Mouse (Mus musculus) naive thymus-derived CD4-positive, alpha-beta T cell, adult 2 months (primary cell): ENCODE data around the gene Usp43.

Source experiments
- DNase-seq: peaks from one replicate; pipeline ENCODE4 v3.0.0-alpha.2; 2011; ENCODE audit warnings: low read depth

The Usp43 gene

DNA sequence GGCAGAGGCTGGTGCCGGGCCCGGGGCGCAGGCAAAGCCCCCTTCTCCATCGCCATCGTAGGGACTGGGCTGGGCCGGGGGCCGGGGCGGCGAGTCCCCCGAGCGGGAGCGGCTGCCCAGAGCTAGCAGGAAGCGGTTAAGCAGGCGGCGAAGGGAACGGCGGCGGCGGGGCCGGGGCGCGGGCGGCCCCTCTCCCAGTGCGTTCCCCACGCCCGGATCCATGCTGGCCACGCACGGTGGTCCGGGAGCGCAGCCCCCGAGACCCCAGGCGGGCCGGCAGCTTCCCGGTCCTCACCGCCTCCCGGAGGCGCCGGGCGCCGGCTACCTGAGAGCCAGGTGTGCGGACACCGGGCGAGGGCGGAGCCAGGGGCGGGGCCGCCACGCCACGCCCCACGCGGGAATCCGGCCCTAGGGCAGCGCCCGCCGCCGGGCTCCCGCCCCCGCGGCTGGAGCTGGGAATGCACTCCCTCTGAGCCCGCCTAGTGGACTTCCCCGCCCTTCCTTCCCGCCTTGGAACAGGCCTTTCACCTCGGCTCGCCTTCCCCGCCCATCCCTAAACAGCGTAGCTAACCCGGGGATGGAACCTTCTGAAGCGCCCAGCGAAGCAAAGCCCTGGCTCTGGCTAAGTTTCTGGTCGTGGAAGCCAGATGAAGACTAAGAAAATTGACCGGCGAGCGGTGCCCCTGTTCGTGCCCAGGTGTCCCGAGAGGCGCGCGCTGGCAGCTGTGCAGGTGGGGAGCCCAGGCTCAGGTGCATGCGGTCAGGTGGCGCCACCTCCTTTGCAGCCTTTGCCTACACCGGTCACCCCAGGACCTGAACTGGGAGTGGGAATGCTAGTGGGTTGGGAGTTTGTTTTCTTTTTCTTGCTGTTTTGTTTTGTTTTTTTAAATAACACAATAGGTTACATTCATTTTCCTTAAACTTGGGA lies at the start of gene Usp43:
Gene Usp43, minus strand, starts transcription at position 327 of the 928 bp plus-strand sequence.
- peak; percentile 6 for DNase-seq

GRCm38 (mm10) chr11:67967831-67968230 lies 45.9 kb upstream of the Usp43 start:
- no peak for DNase-seq

DNA sequence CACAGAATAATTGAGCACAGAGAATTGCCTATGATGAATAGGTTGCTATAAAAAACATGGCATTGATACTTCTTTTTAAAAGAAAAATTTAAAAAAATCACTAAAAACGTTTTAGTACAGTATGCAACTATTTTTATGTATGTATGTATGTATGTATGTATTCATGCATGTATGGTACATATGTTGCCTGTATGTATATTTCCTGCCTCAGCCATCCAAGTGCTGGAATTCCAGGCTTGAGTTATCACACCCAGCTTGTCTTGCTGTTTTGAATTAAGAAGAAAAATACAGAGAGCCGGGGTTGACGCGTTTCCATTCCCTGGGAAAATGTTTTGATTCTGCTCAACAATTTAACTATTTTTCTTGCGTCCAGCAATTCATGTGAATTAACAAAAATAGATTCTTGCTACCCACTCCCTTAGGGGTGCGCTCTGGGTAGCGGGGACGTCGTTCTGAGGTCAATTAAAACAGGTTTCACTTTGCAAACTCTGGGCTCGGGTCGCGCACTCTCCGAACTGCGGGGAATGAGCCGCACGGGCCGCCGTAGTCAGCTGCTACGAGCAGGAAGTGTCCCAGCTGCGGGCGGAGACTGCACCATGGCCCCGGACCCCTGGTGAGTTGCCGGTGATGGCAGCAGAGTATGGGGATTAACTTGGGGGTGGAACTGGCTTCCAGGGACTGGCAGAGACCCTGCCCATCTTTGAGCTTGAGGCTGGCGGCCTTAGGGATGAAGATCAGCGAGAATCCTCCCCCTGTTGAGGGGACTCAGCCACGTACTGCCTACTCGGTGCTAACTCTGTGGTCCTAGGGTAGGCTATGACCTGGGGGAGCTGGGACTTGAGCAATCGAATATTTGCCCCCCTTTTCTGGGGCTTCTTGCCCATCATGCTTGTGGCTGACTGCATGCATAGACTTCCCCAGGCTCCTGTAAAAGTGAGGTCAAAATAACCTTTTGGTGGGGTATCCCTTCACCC lies 44.2 kb upstream of the Usp43 start, which contains the start of gene Stx8:
Gene Stx8, plus strand, starts transcription at position 289 of the 974 bp plus-strand sequence.
- DNase-seq: peak; percentile 93

DNA sequence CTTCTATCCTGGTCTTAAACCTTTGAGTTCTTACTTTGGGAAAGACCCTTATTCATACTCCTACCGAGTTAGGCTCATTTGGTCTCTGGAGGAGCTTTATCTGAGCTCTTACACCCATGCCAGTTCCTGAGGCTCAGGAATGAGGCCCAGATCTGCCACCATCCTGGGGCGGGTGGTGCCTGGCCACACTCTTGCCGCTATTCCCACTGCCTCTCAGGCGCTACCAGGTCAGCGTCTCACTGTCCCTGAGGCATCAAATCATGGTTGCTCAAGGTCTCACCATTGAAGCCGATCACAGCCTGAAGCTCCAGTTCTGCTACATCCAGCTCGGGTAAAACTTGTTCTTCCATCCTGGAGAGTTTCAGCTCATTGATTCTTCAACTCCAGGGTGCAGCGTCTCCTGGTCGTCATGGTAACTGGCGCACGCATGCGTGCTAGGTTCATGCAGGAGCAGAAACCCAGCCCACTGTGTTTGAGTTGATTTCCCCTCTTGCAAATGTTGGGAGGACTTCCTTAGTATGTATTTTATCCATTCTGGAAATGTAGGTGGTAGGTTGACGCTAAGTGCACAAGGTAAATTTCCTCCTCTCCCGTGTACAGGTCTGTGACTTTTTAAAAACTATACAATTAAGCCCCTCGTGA lies 43.4 kb upstream of the Usp43 start, which contains the start of gene Cfap52:
Gene Cfap52, minus strand, starts transcription at position 410 of the 642 bp plus-strand sequence.
- DNase-seq: peak; percentile 90

DNA sequence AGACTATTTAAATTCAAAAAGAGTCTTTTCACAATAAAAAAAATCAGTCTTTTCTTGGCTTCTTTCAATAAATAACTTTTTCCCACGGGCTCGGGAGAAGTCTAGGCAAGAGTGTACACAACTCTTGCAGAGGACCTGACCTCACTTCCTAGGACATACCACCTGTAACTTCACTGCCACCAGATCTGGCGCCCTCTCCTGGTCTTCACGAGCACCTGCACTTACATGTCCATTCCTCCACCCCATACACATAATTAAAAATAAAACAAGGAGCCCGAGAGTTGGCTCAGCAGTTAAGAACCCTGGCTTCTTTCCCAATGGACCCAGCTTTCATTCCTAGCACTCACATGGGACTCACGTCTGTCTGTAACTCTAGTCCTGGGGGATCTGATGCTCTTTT lies 42.2 kb upstream of the Usp43 start:
- DNase-seq: peak; percentile 48

- DNase-seq: no peak
Measured at GRCm38 (mm10) chr11:67954413-67954812, 32.5 kb upstream of the Usp43 start.

DNA sequence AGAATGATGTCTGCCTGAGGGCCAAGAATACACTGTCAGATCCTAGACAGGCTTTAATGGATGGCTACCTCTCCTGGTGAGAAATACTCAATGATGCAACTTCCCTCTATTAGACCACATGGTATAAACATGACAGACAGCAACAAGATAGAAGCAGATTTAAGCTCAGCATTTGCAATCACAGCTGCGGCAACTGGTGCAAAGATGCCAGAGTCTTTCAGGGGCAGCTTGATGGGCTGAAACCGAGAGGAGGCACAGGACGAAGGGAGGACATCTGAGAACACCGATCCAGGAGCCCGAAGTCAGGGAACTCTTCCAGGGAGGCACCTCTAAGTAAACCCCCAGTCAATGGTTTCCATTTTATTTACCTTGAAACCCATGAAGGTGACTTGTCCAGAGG lies 31.7 kb upstream of the Usp43 start:
- DNase-seq: no peak

DNA sequence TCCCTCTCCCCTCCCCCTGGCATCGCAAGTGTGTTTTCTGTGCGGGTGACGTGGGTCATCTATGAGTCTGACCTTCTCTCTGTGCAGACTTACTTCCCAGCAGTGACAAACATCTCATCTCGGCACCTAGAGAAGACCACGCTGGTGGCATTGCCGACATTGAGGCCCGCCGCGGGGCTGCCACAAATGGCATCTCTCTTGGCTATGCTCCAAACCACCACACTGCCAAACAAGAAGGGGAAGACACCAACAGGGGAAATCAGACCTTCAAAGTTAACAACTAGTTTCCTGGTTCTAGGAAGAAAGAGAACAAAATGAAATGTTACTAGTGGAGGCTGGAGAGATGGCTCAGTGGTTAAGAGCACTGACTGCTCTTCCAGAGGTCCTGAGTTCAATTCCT lies 27.5 kb upstream of the Usp43 start:
- peak; percentile 51 for DNase-seq

GRCm38 (mm10) chr11:67948229-67948628 lies 26.3 kb upstream of the Usp43 start:
- DNase-seq: no peak

DNA sequence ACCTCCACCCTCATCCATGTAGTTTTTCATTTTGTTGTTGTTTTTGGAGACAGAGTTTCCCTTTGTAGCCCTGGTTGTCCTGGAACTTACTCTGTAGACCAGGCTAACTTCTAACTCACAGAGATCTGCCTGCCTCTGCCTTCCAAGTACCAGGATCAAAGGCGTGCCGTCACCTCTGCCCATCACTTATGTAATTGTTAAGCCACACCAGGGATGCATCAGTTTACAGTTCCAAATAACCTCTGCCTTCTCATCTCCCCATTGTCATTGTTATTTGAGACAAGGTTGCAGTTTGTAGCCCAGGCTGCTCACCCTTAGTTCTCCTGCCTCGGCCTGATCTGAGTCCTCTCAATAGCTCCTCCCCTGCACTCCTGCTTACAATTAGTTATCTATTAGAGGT lies 10.2 kb upstream of the Usp43 start:
- no peak for DNase-seq

DNA sequence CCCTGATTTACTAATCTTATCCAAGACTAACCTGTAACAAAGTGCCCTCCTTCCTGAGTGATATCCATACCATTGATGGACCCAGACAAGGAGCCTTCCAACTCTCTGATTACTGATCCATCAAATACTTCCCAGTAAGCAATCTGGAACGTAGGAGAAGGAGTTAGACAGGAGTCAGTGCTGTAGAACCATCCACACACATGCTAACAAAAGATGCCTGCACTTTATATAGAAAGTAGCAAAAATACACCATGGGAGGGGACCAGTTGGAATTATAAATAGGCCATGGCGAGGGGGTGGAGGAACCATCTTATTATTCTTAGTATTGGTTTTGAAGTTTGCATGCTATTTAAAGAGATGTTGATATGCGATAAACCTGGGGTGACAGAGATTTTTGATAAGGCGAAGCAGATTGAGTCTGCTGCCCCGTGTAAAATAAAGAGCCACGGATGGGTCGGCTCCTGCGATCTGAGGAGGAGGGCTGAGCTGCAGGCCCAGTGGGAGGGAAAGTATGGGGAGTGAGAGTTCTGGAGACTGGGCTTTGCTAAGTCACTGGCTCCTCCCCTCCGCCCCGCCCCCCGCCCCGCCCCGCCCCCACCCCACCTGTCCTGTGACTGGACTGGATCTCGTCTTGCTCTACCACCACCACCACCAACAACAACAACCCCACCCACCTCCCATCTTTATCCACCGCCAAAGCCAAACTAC lies 4.5 kb upstream of the Usp43 start:
- no peak for DNase-seq

DNA sequence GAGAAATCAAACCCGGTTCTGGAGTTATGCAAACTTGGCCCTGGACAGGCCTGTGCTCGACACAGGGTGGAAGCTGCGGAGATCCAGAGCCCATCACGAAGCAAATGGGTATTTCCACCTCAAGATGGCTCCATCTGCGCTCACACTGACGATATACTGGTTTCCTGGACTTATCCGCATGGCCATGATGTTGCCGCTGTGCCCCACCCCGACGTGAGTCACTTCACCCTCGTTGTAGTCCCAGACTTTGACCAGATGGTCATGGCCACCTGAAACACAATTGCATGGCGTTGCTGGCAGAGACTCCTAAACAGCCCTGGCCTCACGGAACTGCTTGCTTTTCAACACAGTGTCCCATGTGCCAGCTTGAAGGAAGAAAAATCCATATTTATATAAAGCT lies 3.0 kb upstream of the Usp43 start:
- no peak for DNase-seq

DNA sequence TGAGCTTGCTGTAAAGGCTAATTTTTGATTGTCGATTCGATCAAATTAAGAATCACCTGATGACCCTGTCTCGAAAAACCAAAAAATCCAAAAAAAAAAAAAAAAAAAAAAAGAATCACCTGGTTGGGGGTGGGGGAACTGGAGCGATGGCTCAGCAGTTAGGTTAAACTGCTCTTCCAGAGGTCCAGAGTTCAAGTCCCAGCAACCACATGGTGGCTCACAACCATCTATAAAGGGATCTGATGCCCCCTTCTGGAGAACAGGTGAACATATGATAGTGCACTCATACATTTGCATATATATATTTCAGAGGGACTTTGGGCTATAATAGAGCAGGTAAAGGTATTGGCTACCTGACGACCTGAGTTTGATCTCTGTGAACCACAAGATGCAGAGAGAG lies 1.8 kb upstream of the Usp43 start:
- DNase-seq: no peak

- peak; percentile 16 for DNase-seq
Measured at GRCm38 (mm10) chr11:67922755-67923125, 787 bp upstream of the Usp43 start.

GRCm38 (mm10) chr11:67921091-67921826 lies 694 bp downstream of the Usp43 start:
- peak; percentile 3 for DNase-seq

- no peak for DNase-seq
Measured at GRCm38 (mm10) chr11:67920226-67920960, 1.6 kb downstream of the Usp43 start.

DNA sequence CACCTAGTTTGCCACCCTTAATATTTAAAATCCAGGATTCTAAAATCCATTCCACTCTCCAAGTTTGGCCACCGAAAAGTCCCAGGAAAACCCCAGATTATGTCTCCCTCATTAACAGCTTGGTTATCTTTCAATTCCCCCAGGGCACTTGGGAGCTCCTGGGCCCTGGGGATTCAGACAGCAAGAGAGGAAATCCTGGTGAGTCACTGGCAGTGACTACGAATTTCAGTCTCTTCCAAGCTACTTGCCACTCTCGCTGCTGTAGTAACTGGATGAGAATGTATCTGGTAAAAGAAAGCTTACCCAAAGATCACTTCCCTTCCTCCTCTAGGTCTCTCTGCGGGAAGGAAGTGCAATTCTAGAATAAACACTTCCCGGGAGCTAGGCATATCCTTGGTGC lies 2.4 kb downstream of the Usp43 start:
- DNase-seq: no peak

DNA sequence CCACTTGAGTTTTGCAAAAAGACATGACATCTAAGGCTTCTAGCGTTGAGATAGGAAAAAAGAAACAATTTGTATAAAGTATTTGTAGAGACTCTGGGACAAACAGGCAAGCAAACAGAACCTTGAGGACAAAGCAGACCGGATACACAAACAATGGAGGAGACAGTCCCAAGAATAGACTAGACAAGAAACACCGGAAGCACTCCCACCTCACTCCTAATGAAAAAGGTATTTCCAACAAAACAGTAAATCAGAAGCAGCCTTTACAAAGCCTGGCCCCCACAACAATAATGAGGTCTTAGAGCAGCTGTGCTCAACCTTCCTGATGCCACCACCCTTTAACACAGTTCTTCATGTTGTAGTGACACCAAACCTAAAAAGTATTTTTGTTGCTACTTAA lies 4.8 kb downstream of the Usp43 start:
- DNase-seq: no peak

DNA sequence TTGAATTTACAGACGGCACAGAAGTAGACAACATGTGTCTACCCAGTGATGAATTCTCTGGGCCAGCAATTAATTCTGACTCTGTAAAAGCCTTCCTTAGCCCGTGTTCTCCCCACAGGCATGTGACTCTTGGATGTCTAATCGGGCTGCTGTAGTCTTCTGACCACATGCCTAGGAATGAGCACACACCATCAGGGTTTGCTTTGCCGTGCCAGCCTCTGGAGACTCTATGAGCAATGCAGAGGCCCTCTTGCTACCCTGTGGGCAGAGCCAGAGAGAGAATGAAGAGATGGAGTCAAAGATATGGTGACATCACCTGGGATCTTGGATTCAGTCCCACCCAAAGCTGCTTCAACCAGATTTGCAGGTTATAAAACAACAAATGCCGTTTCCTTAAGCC lies 10.9 kb downstream of the Usp43 start:
- DNase-seq: no peak

DNA sequence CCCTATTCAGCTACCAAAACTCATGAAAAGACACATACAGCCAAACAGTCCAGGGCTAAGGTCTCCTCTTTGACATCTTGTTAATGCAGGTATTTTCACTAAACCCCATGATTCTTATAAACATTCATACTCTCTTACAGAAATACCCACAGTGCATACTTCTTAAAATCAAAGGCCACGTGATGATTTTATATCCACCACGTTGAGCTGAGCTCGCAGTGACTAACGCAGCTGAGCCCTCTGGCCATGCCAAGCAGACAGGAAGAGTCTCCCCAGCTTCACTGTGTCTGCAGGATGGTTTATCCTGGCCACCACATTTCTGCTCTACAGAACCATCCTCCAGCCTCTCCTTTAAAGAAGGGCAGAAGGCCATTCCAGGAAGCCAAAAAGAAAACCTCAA lies 18.2 kb downstream of the Usp43 start:
- no peak for DNase-seq
